Mouse (Mus musculus): ENCODE results near the gene Ptprr.
A peak's percentile ranks its signal among the peaks of the same experiment; 100 is the strongest.

Ptprr gene

DNA sequence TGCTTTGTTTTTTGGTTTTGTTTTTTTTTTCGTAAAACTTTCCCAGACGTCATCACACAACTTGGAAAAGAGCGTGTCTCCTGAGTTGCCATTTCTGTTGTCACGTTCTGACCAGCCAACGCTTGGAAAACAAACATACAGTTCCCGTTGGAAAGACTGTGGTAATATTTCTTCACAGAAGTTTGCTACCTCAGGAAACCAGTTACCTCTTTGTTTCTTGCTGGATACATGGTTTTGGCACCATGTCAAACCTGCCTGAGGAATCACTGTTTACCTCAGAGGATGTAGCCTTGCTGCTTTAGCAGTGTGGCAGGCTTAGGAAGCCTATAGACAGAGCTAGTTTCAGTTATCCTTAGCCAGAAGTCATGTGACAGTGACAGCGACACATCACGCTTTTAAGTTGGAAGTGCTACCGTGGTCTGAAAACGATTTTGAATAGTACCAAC is 253.5 kb downstream of the Ptprr start:
- DNase-seq: peak; percentile 56

DNA sequence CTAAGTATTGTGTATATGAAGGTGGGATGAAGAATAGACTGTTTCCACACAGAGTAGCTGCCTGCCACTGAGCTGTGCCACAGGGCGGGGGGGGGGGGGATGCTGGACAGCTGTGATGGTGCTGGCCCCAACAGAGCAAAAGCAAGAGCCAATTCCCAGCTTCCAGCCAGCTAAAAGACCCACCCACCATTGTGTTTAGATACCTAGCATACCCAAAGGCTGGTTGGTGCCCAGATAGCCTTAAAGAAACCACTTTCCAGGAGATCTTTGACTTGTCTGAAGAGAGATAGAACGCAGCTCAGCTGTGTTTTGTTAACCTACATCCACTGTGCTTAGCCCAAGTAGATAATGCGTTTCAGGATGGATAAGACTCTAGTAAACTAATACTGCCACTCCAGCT is 254.1 kb downstream of the Ptprr start:
- DNase-seq: no peak

DNA sequence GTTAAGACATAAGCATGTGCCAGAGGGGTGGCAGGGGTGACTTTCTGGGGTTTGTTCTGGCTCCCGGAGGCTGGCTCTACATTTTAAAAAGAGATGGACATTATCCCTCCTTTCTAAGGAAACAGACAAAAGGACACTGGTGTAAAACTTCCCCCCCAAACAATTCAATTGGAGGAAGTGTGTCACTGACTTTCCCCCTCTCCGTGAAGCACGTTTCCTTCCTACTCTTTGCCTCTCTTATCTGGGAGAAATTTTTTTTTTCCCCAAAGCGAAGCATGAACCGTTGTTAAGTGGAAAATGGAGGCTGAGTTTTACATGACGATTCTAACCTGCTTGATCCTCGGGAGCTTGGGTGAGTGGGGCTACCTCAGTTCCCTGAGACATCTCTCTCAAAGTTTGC is 257.3 kb downstream of the Ptprr start, which contains the start of gene Ptprb:
Gene Ptprb, plus strand, starts transcription at position 244 of the 400 bp plus-strand sequence.
- peak; percentile 30 for DNase-seq

DNA sequence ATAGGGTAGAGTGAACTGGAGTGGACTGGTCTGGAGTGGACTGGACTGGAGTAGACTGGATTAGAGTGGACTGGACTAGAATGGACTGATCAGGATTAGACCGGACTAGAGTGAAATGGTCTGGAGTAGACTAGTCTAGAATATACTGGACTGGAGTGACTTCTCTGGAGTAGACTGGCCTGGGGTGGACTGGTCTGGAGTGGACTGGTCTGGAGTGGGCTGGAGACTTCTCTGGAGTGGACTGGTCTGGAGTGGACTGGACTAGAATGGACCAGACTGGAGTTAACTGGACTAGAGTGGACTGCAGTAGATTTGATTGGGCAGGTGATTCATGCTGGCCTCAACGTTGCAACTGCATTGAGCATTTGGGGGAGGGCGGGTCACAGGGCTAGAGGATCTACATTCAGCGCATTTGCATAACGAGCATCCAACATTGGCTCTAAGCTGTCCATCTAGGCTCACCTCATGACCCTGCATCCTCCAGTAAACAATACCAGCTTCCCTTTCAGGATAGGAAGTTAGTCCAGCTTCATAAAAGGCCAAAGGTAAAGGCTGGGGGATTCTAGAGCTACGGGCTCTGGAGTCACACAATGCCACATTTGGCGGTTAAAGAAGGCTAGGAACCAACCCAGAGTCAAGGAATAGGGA is 268.8 kb downstream of the Ptprr start:
- peak; percentile 56 for DNase-seq

DNA sequence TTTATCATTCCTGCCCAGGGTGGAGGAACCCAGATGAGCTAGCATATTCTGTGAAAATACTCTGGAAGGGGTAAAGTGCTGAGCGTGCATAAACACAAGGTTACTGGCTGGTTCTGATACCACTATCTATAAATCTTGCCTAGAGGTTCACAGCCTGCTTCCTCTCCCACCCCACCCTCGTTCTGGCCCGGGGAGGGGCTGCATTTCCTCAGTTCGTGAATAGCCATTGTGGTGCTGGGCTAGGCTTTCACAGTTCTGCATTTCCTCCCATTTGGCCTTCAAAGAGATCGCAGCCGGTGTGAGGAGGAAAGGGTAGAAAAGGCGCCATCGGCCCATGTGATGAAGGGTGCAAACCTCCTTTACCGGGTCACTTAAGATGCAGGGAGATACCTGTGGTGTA is 270.1 kb downstream of the Ptprr start:
- peak; percentile 74 for DNase-seq

DNA sequence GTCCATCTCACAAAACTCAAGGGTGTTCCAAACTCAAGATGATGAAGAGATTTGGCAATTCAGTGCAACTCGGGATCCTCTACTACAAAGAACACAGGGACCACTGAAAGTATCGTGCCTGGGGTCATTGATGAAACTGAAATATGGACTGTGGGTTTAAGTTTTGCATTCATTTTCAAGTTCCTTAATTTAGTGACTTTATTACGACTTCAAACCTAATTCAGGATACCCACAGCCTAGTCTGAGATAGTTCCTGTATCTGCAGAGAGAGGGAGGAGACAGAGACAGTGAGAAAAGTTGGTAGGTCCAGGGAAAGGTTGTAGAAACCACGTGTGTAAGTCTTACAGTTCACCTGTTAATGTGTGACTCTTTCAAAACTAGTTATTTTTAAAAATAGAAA is 272.5 kb downstream of the Ptprr start:
- no peak for DNase-seq

DNA sequence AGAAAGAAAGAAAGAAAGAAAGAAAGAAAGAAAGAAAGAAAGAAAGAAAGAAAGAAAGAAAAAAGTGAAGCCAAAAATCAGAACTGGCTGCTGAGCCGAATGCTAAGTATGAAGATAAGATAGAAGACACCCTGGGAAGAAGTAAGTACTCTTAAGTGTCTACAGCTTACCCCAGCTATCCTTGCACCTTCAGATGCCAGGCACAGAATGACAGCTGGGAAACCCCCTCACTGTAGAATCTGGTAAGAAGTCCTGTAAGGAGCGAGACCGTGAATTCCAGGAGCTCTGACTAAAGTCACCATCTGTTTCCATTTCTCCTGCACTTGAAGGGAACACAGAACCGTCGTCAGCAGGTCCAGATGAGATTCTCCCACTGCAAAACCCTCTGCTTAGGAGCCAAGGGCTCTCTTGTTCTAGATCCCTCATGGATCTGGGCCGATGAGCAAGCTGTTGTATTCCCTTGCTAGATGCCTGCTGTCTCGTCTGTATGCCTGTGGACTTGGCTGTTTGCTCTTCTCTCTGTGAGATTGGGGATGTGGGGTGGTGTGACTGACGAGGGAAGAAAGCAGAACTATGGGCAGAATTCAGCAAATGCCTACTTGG is 273.2 kb downstream of the Ptprr start:
- DNase-seq: no peak

DNA sequence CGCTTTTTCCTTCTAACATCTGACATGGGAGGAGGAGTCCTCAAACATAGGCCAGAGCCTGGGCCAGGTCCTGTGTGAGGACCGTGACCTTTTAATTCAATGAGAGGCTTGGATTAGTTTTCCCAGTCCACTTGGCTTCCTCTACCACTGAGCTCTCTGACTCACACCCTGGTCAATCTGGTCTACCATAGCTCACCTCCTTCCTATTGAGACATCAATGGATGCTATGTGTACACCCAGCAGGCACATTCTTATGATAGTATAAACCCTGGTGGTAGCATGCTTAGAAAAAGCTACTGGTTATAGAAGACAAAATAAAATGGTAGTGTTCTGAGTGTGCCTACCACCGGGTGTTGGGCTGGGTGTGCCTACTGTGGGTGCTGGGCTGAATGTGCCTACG is 278.4 kb downstream of the Ptprr start:
- DNase-seq: no peak

DNA sequence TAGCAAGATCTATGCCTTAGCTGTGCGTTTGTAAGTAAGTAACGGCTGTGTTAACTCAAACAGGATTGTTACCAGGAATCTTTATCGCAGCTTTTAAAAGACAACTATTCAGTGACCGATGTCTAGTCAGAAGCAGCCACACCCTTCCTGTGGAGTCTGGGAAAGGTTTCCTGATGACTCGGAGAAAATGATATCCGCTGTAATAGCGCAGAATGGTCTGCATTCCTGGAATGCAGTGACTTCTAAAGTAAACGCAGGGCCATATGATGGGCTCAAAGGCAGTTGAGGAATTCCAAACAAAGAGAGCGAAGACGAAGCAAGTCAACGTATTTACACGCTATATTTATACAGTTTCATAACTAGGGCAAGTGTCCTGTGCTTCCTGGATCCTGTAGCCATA is 279.8 kb downstream of the Ptprr start:
- no peak for DNase-seq

DNA sequence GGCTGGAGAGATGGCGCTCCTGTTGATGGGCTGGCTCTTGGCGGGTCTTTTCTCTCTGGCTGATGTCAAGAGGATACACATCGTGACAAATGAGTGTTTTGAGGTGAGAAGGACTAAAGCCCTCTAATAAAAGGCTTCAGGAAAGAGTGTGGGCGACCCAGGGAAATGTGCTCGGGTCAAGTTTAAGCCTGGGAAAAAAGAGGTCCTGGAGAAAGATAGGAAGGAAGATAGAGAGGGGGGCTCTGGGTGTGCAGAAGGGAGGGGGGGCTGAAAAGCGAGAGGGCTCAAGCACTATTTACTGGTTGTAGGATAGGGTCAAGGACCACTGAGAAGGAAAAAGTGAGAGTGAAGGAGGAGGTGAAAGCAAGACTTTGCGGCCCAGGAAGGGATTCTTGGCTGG is 282.8 kb downstream of the Ptprr start:
- peak; percentile 51 for DNase-seq

DNA sequence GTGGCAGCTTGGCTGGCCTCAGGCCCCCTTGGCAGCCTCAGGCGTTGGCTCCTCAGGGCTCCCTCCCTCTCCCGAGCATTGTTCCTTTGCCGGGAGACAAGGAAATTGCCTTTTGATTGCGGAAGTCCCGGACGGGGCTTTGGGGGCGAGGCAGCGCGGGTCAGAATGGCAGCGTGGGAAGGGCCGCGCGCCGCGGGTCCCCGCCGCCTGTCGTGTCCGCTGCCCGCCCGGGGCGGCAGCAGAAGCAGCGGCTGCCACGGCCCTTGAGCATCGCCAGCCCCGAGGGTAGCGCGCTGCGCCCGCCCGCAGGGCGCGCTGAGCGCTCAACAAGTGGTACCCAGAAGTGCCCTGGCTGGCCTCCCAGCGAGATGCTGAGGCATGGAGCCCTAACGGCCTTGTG is 283.2 kb downstream of the Ptprr start:
- peak; percentile 78 for DNase-seq

DNA sequence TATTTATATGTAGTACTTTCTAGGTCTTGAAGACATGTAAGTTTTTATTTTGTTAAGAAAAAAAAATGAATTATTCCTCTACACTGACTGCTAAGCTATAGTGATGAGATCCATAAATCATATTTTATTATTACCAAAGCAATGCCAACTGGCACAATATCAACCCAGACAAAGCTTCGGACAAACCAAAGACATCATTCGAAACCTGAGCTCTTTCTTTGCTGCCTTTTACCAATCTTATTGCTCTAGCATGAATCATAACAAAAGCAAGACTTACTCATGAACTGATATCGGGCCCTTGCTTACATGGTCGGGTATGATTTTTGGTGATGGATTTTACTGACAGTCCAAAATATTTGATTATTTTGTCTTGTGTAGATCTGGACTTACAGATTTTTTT is 286.3 kb downstream of the Ptprr start:
- no peak for DNase-seq

DNA sequence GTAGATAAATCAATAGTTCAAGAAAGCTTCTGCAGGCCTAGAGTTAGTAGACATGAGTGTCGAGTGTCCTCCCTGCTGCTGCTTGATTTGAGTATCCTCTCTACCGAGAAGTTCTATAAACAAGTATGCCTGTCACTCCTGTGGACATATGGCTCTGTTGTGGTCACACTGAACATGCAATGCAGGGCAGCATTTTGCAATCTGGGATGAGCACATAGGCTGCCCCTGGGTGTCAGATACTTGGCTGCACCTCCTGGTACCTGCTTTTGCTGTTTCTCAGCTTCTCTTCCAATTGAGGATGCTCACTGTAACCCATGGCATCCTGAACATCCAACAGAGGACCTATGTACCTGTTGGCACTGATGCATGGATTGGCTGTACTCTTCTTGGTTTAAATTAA is 291.4 kb downstream of the Ptprr start:
- no peak for DNase-seq

DNA sequence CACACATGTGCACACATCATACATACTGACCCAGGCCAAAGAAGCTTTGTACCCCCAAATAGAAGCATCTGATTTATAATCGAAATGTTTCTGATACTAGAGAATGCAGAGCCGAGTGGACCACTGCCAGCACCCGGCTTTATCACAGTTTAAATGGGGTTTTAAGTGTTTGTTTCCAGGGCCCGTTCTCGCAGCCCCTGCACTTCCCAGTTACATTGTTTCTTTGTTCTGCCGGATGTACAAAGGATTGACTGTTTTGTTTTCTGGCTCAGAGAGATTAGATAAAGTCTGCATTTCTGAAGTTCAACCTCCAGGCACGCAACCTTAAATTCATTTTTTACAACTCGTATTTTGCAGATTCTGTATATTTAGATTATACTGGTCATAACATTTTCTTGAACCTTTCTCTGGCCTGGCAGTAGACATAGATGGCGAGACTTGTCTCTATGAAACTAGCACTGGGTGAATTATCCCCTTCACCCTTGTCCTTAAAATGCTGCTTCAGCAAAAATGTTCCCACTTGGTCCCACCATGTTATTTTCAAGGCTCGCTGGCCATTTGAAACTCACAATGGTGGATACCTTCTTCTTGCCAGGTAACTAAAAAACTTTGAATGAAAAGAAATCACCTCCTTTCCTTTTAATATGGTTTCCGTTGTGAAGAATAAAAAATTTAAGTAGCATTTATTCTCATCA is 292.6 kb downstream of the Ptprr start:
- DNase-seq: no peak

DNA sequence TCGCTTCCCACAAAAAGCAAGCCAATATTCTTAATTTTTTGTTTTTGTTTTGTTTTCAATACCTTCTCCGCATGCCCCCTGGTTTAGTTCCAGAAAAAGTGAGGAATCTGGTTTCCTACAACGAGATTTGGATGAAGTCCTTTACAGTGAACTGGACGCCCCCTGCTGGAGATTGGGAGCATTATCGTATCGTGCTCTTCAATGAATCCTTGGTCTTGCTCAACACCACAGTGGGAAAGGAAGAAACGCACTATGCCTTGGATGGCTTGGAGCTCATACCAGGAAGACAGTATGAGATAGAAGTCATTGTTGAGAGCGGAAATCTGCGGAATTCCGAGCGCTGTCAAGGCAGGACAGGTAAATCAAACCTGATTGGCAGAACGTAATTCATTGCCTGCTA is 301.2 kb downstream of the Ptprr start:
- DNase-seq: peak; percentile 85

Data from kidney, postnatal 14 days (tissue).